Mouse (Mus musculus) megakaryocyte, embryonic 14.5 days (primary cell): ENCODE measurements around the gene Mtpn. TPM values are rescaled to one million over a fixed set of nuclear protein-coding genes. Genes with fewer than 3 reads are reported as not detected.

Experiments
- H3K27me3 ChIP-seq: replicated peaks from 2 replicates; pipeline ENCODE3; 2012; ENCODE audit warnings: inconsistent platforms
- H3K36me3 ChIP-seq: replicated peaks from 2 replicates; pipeline ENCODE3; 2012; ENCODE audit warnings: low read length, inconsistent platforms, mixed read lengths
- H3K4me1 ChIP-seq: 2 replicates; pipeline ENCODE4 v1.6.1; 2012; ENCODE audit warnings: inconsistent platforms
- H3K4me3 ChIP-seq: replicated peaks from 2 replicates; pipeline ENCODE3; 2012; ENCODE audit warnings: moderate library complexity, mild to moderate bottlenecking, inconsistent platforms
- H3K9me3 ChIP-seq: 2 replicates; pipeline ENCODE4 v1.6.1; 2012; ENCODE audit warnings: inconsistent platforms
- FLI1 ChIP-seq: IDR thresholded peaks from 2 replicates; pipeline ENCODE4 v1.6.1; 2012; ENCODE audit warnings: low read length, inconsistent platforms, mixed read lengths
- GATA1 ChIP-seq: IDR thresholded peaks from 3 replicates; pipeline ENCODE4 v1.6.1; 2012; ENCODE audit warnings: mixed read lengths, low read length, inconsistent platforms, borderline replicate concordance
- polyA plus RNA-seq: library from polyadenylated mRNA; stranded (reverse); fragments of >175 nt; gene quantifications from 2 replicates; pipeline ENCODE4 v1.2.3, GENCODE M21; 2012; ENCODE audit warnings: low replicate concordance; ENCODE audit not compliant: insufficient read depth

Mtpn gene
- 122 and 125 TPM in 2 replicates for polyA plus RNA-seq

- H3K9me3 ChIP-seq = no peaks in the 10 kb centered on the region
- peaks cover 31% of the 10 kb centered on the region for H3K4me1 ChIP-seq
- peak; percentile 87 for TF ChIP-seq FLI1
- no peak for TF ChIP-seq GATA1
- H3K4me3 ChIP-seq = peak within 1 kb of the TSS; percentile 99
- peaks cover 3% of the 10 kb centered on the region for H3K36me3 ChIP-seq
- H3K27me3 ChIP-seq = no peaks in the 10 kb centered on the region
Measured at GRCm38 (mm10) chr6:35539304-35540009, at the start of gene Mtpn. Mtpn (minus strand) TSS chr6:35539888.

GRCm38 (mm10) chr6:35568731-35569130 is 29.0 kb upstream of the Mtpn start:
- Histone ChIP-seq H3K4me3 (no peak overlapping the region), H3K4me1 (no peaks in the 10 kb centered on the region), H3K27me3 (peaks cover 3% of the 10 kb centered on the region), H3K9me3 (no peaks in the 10 kb centered on the region), H3K36me3 (no peaks in the 10 kb centered on the region)
- no peak for TF ChIP-seq FLI1
- no peak for TF ChIP-seq GATA1

- no peaks in the 10 kb centered on the region for H3K36me3 ChIP-seq
- H3K9me3 ChIP-seq = no peaks in the 10 kb centered on the region
- no peak overlapping the region for H3K4me3 ChIP-seq
- no peaks in the 10 kb centered on the region for H3K4me1 ChIP-seq
- peaks cover 3% of the 10 kb centered on the region for H3K27me3 ChIP-seq
- TF ChIP-seq FLI1 (no peak), GATA1 (no peak)
Measured at GRCm38 (mm10) chr6:35567755-35568154, 28.1 kb upstream of the Mtpn start.

- H3K4me3 ChIP-seq = no peak overlapping the region
- no peaks in the 10 kb centered on the region for H3K9me3 ChIP-seq
- peaks cover 8% of the 10 kb centered on the region for H3K4me1 ChIP-seq
- H3K36me3 ChIP-seq = no peaks in the 10 kb centered on the region
- TF ChIP-seq FLI1 = no peak
- no peak for TF ChIP-seq GATA1
- peaks cover 5% of the 10 kb centered on the region for H3K27me3 ChIP-seq
Measured at GRCm38 (mm10) chr6:35559950-35560349, 20.3 kb upstream of the Mtpn start.

GRCm38 (mm10) chr6:35544352-35544751 is 4.7 kb upstream of the Mtpn start:
- Histone ChIP-seq H3K4me3 (no peak overlapping the region), H3K36me3 (no peaks in the 10 kb centered on the region), H3K9me3 (peaks cover 18% of the 10 kb centered on the region), H3K4me1 (peaks cover 8% of the 10 kb centered on the region), H3K27me3 (no peaks in the 10 kb centered on the region)
- TF ChIP-seq GATA1 (no peak), FLI1 (no peak)

GRCm38 (mm10) chr6:35542656-35543400 is 3.1 kb upstream of the Mtpn start:
- Histone ChIP-seq H3K4me3 (no peak overlapping the region), H3K27me3 (no peaks in the 10 kb centered on the region), H3K4me1 (peaks cover 13% of the 10 kb centered on the region), H3K9me3 (peaks cover 12% of the 10 kb centered on the region), H3K36me3 (no peaks in the 10 kb centered on the region)
- TF ChIP-seq GATA1 (no peak), FLI1 (no peak)

GRCm38 (mm10) chr6:35540377-35540776 is 689 bp upstream of the Mtpn start:
- H3K4me3 ChIP-seq = no peak overlapping the region
- TF ChIP-seq FLI1 (no peak), GATA1 (no peak)
- H3K4me1 ChIP-seq = peaks cover 30% of the 10 kb centered on the region
- H3K27me3 ChIP-seq = no peaks in the 10 kb centered on the region
- H3K9me3 ChIP-seq = no peaks in the 10 kb centered on the region
- H3K36me3 ChIP-seq = peaks cover under 1% of the 10 kb centered on the region

GRCm38 (mm10) chr6:35538757-35539303 is 858 bp downstream of the Mtpn start:
- no peaks in the 10 kb centered on the region for H3K27me3 ChIP-seq
- H3K4me3 ChIP-seq = peak overlapping the region; percentile 99
- H3K4me1 ChIP-seq = peaks cover 25% of the 10 kb centered on the region
- peaks cover 3% of the 10 kb centered on the region for H3K36me3 ChIP-seq
- H3K9me3 ChIP-seq = no peaks in the 10 kb centered on the region
- TF ChIP-seq GATA1 (no peak), FLI1 (no peak)

- Histone ChIP-seq H3K36me3 (peaks cover 5% of the 10 kb centered on the region), H3K9me3 (no peaks in the 10 kb centered on the region), H3K27me3 (no peaks in the 10 kb centered on the region), H3K4me3 (peak overlapping the region; percentile 73), H3K4me1 (peaks cover 44% of the 10 kb centered on the region)
- TF ChIP-seq GATA1 = no peak
- TF ChIP-seq FLI1 = no peak
Measured at GRCm38 (mm10) chr6:35536021-35536420, 3.7 kb downstream of the Mtpn start.

- Histone ChIP-seq H3K36me3 (peaks cover 66% of the 10 kb centered on the region), H3K4me1 (peaks cover 10% of the 10 kb centered on the region; the same call in 1 of the 2 replicates), H3K9me3 (no peaks in the 10 kb centered on the region), H3K4me3 (no peak overlapping the region), H3K27me3 (no peaks in the 10 kb centered on the region)
- TF ChIP-seq FLI1 (no peak), GATA1 (no peak)
Measured at GRCm38 (mm10) chr6:35513362-35513761, 26.3 kb downstream of the Mtpn start.
